Mouse (Mus musculus) olfactory bulb, adult 2 months (tissue): Measurements from ENCODE around the gene Nes. TPM values are rescaled to one million over a fixed set of nuclear protein-coding genes. Genes with fewer than 3 reads are reported as not detected.

Source experiments
- H3K27ac ChIP-seq: fragments of 200-500 bp; 2 replicates; pipeline ENCODE4 v1.5.1; 2012; ENCODE audit warnings: low read depth, low read length; ENCODE audit not compliant: insufficient read depth
- H3K4me1 ChIP-seq: fragments of 200-500 bp; 2 replicates; pipeline ENCODE4 v1.6.1; 2012; ENCODE audit warnings: low read length; ENCODE audit not compliant: control insufficient read depth, insufficient read depth
- H3K4me3 ChIP-seq: fragments of 200-500 bp; 2 replicates; pipeline ENCODE4 v1.5.1; 2012; ENCODE audit warnings: mild to moderate bottlenecking, low read depth, low read length, moderate library complexity; ENCODE audit not compliant: insufficient read depth
- CTCF ChIP-seq: fragments of 200-500 bp; IDR thresholded peaks from 2 replicates; pipeline ENCODE4 v1.5.1; 2012; ENCODE audit warnings: low read depth, mild to moderate bottlenecking, low read length, moderate library complexity; ENCODE audit not compliant: insufficient read depth
- POLR2A ChIP-seq: fragments of 200-500 bp; IDR thresholded peaks from 2 replicates; pipeline ENCODE4 v1.6.1; 2012; ENCODE audit warnings: mild to moderate bottlenecking, low read depth, low read length, moderate library complexity; ENCODE audit not compliant: insufficient read depth
- WGBS: fragments of 180-500 bp; shearing (Covaris S2); methylation state at CpG from one replicate; pipeline ENCODE4 v1.1.7; 2018; 5-methylcytosine and 5-hydroxymethylcytosine counted together
- polyA plus RNA-seq: library from polyadenylated mRNA; stranded (reverse); fragments of >200 nt; gene quantifications from 2 replicates; pipeline ENCODE4 v1.2.4, GENCODE M21; 2012; ENCODE audit warnings: low replicate concordance; ENCODE audit not compliant: missing spikeins, insufficient read depth, insufficient read length

The Nes gene
- polyA plus RNA-seq, 1 experiment, result not detected

DNA sequence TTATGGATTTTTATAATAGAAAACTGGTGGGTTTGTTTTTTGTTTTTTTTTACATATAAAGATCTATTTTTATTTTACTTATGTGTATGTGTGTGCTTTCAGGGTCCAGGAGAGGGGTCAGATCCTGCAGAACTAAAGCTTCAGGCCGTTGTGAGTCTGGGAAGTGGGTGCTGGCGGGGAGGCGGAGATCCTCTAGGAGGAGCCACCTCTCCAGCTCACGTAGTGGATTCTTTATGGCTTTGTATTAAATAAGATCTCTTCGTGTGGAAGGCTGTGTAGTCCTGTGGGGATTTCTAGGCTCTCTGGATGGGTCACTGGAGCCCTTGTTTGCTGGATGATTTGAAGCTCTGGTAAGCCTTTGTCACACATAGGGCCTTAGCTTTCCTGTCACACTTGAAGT is 30.3 kb upstream of the Nes start:
- H3K27ac ChIP-seq, result no peak overlapping the region
- 55% methylated on average over 5 of the region's 5 CpGs for WGBS
- H3K4me3 ChIP-seq, result no peak overlapping the region
- TF ChIP-seq CTCF (no peak), POLR2A (no peak)
- H3K4me1 ChIP-seq, result peaks cover 5% of the 10 kb centered on the region; the same call in 1 of the 2 replicates

DNA sequence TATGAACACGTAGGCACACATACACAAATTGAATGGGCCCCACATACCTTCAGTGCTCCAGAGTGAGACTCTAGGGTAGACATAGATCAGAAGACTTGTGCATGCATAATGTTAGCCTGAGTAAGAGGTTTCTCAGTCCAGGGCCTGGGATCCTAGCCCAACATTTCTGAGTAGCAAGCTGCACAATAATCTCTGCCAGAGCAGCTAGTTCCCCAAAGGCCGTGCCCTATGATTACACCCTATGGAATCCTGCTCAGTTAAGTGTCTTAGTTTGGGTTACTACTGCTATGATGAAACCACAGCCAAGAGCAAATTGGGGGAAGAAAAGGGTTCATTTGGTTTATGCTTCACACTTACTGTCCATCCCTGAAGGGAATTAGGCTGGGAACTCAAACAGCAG is 28.4 kb upstream of the Nes start:
- H3K4me1 ChIP-seq, result peaks cover 17% of the 10 kb centered on the region
- H3K4me3 ChIP-seq, result no peak overlapping the region
- no peak for TF ChIP-seq POLR2A
- TF ChIP-seq CTCF, result no peak
- WGBS, result 82% methylated on average over 2 of the region's 2 CpGs
- no peak overlapping the region for H3K27ac ChIP-seq

DNA sequence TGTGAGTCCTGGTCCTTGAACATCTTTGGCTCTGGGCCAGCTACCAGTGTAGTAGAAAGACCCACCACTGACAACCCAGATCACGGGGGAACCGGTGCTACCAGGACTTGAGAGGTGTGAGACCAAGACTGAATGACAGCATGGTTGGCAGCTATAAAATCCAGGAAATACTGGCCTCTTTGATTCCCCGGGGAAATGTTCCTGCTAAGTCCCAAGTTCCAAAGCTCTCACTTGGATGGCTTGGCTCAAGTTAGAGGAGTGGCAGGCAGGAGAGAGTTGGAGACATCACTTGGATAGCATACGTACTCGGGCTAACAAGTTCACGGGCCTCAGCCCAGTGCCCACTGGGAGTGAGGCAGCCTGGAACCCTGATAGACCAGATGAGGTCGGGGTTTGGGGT is 27.3 kb upstream of the Nes start:
- no peak for TF ChIP-seq CTCF
- Histone ChIP-seq H3K4me3 (no peak overlapping the region), H3K27ac (no peak overlapping the region), H3K4me1 (peaks cover 27% of the 10 kb centered on the region)
- 78% methylated on average over 7 of the region's 7 CpGs for WGBS

DNA sequence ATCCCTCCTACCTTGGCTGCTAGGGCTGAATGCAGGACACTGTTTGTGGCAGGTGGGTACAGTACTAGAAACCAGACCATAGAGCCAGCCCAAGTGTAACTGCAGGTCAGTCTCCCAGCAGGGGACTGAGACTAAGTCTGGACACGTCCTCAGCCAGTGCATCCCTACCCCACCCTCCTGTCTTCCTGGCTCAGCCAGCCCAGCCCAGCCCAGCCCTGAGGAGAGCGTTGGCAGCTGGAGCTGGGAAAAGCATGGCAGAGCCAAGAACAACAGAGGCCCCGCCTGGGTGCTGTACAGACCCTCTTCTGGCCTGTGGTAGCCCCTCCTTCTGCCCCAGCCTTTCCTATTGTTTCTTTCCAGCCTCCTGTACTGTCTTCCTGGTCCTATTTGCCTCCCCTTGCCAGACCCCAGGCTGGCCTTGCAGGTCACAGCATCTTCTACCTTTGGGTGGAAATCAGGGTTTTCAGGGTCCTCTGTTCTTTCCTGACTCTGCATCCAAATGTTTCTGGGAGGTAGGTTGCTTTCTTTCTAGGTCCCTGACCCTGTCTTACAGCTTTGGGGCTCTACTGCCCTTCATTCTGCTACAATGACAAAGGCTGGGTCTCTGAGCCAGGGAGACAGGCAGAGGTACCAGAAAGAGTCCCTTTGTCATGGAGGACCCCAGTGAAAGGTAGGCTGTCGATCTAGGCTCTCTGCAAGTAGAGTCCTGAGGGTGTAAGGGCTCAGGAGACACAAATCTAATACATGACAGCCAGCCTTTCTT is 25.9 kb upstream of the Nes start:
- no peak for TF ChIP-seq CTCF
- no peak for TF ChIP-seq POLR2A
- Histone ChIP-seq H3K27ac (no peak overlapping the region), H3K4me3 (no peak overlapping the region), H3K4me1 (peaks cover 38% of the 10 kb centered on the region)
- WGBS, result 27% methylated on average over 4 of the region's 4 CpGs

DNA sequence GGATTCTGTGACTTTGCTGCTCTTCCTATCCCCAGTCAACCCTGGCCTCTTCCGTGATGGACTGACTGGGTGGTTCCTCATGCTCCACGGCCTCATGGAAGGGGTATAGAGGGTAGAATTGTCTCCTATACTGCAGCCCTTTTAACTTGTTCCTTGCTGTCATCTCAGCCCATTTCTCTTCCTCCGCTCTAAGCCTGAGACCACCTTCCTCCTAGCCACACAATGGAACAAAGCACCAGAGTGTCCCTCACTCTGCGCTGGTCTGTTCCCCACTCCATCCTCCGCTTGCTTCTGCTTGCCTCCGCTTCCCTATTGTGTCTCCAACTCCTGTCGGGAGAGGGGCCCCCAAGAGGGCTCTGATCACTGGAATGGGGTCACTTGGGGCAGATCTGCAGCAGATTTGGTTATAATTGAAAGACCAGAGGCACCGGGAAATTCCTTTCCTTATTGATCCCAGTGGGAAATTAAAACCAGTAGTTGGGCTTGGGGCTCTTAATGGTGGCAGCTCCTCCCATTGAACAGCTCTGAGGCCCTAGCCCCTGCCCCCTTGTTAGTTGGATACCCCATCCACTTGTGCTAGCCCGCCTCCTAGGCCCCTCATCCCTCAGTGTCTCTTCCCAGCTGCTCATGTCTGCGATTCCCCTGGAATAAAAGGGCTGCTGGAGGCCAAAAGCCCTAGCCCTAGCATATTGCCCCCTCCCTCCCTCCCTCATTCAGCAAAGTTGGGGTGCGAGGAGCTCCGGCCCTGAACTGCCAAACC is 24.9 kb upstream of the Nes start:
- TF ChIP-seq CTCF (no peak), POLR2A (no peak)
- WGBS, result 56% methylated on average over 12 of the region's 12 CpGs
- Histone ChIP-seq H3K4me3 (no peak overlapping the region), H3K4me1 (peaks cover 43% of the 10 kb centered on the region), H3K27ac (no peak overlapping the region)

DNA sequence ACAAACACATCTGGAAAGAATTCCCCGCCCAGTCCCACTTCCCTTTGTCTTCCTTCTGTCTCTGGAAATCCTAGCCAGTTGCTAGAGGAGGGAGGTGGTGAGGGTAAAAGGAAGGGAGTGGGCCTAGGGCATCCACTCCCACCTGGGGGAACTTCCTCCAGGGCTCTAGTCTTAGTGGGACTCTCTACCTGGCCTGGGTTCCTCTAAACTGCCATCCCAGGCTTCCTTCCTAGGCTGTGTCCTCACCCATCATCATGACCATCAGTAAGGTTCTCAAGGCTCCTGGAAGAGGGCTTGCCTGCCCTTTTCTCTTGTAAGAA is 24.4 kb upstream of the Nes start:
- no peak overlapping the region for H3K4me3 ChIP-seq
- TF ChIP-seq CTCF, result no peak
- H3K27ac ChIP-seq, result no peak overlapping the region
- peaks cover 44% of the 10 kb centered on the region for H3K4me1 ChIP-seq
- 62% methylated on average over 1 of the region's 1 CpGs for WGBS

DNA sequence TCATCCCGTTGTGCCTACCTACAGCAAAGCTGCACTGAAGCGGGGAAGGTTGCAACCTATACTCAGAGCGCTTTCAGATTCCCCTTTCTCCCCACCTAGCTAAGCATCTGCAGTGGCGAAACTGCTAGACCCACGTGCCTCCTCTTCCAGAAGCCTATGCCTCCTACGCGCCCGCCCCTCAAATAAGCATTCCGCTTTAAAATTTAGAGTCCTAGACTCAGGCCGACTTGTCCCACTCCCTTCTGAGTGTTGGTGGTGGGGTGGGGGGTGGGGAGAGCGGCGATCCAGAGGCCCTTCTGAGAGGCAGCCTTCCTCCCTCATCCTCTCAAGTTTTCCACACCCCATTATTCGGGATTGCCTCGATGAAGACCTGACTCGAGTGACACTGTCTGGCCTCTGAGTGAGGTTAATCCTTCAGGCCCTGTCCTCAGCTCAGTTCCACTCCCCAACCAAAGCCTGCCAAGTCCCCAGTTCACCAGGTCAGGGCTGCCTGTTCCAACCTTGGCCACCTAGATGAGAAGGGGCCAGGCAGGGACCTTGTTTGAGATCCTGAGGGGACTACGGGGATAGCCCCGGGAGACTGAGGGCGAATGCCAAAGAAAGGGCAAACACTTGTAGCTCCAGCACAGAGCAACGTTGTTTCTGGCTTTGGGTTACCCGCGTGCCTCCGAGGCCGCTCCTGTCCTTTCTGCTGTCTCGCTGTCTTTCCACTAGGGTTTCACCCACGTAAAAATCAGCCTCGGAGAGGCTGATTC is 23.6 kb upstream of the Nes start:
- Histone ChIP-seq H3K27ac (peak overlapping the region; percentile 72), H3K4me3 (peak overlapping the region; percentile 8; the same call in 1 of the 2 replicates), H3K4me1 (peaks cover 50% of the 10 kb centered on the region)
- TF ChIP-seq POLR2A, result no peak
- no peak for TF ChIP-seq CTCF
- 11% methylated on average over 26 of the region's 26 CpGs for WGBS

DNA sequence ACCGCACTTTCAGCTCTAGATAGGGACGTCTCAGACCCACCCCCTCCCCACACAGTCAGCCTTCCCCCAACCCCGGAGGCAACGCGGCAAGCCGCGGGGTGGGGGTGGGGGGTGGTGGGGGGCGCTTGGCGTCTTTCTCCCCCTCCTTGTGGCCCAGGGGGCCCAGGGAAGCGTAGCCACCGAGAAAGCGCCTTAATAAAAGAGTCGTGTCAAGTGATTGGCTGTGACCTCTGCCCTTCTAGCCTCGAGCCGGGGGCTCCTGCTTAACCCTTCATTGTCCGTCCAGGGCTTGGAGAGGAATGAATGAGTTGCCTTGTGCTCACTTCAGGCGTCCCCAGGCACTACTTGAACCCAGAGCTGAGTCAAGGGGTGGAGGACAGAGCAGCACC is 23.1 kb upstream of the Nes start:
- peak overlapping the region; percentile 19 for H3K4me3 ChIP-seq
- H3K4me1 ChIP-seq, result peaks cover 56% of the 10 kb centered on the region
- WGBS, result 2% methylated on average over 17 of the region's 17 CpGs
- TF ChIP-seq POLR2A, result no peak
- TF ChIP-seq CTCF, result 0 out of 2 replicates have a peak, but pooled peaks have one; percentile 3
- peak overlapping the region; percentile 49 for H3K27ac ChIP-seq
